Mouse (Mus musculus) spleen, adult 2 months (tissue): ENCODE results near the gene Nr1h2.

ENCODE experiments used
- CTCF ChIP-seq: fragments of 200-500 bp; IDR thresholded peaks from 2 replicates; pipeline ENCODE4 v1.5.1; 2011; ENCODE audit warnings: mild to moderate bottlenecking, inconsistent platforms; ENCODE audit not compliant: insufficient read depth, insufficient read length, insufficient replicate concordance; ENCODE audit errors: extremely low read depth
- POLR2A ChIP-seq: fragments of 200-500 bp; IDR thresholded peaks from 2 replicates; pipeline ENCODE4 v1.6.1; 2011; ENCODE audit warnings: low read depth, low read length, inconsistent platforms

- TF ChIP-seq CTCF (no peak), POLR2A (no peak)
Observed at GRCm38 (mm10) chr7:44533746-44534045, 20.1 kb downstream of the Nr1h2 start.
